Mouse (Mus musculus): Measurements from ENCODE around the gene Gm6309.

DNA sequence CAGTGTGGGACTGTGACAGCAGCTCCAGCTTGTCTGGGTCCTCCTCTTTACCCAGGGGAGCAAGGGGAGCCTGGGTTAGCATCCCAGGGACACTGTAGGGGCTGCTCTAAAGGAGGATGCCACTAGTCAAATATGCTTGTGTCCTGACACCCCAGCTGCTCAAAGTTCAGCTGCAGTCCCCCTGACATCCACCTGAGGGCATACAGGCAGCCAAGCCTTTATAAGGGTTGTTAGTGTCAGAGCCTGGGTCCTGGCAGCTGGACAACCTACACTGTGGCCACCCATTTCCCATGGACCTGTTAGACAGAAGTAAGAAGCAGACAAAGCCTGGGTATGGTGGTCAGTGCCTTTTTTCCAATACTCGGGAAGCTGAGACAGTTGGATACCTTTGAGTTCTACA lies 17.6 kb upstream of the Gm6309 start:
- TF ChIP-seq EP300 (IDR thresholded peaks at IDR 0.05; ENCODE audit: low read depth) (no peak), CTCF (IDR thresholded peaks at IDR 0.05; ENCODE audit: low read depth) (peak; percentile 25)

Data from heart, postnatal 0 days (tissue).